Mouse (Mus musculus) stomach, postnatal 0 days (tissue): ENCODE data around the gene Klk1b16. TPM values are rescaled to one million over a fixed set of nuclear protein-coding genes. Genes with fewer than 3 reads are reported as not detected.
"Not testable (repeated sequence)": the region's sequence is repeated elsewhere in the genome, so short reads cannot be mapped to it uniquely, and the experiment has no call there.

Source experiments
- ATAC-seq: fragments of 200-750 bp; cut with Nextera tagmentation; 2 replicates; pipeline ENCODE4 v1.8.0; 2017; ENCODE audit not compliant: low FRiP score, low TSS enrichment
- DNase-seq: peaks from one replicate; pipeline ENCODE4 v3.0.0-alpha.2; 2016; ENCODE audit warnings: low spot score
- H3K27ac ChIP-seq: fragments of 300-500 bp; sonication (generic); replicated peaks from 2 replicates; pipeline ENCODE4 v1.5.1; 2014; ENCODE audit warnings: mild to moderate bottlenecking, control low read depth
- H3K27me3 ChIP-seq: fragments of 300-500 bp; sonication (generic); 2 replicates; pipeline ENCODE4 v1.6.1; 2014; ENCODE audit warnings: low read length; ENCODE audit not compliant: control insufficient read depth, insufficient read depth
- H3K36me3 ChIP-seq: fragments of 300-500 bp; sonication (generic); 2 replicates; pipeline ENCODE4 v1.6.1; 2014; ENCODE audit warnings: low read length, mixed read lengths; ENCODE audit not compliant: control insufficient read depth, insufficient read depth
- H3K4me1 ChIP-seq: fragments of 300-500 bp; sonication (generic); replicated peaks from 2 replicates; pipeline ENCODE4 v1.6.1; 2014; ENCODE audit warnings: antibody characterized with exemption; ENCODE audit not compliant: control insufficient read depth, insufficient read depth
- H3K4me2 ChIP-seq: fragments of 300-500 bp; sonication (generic); replicated peaks from 2 replicates; pipeline ENCODE4 v1.6.1; 2014; ENCODE audit warnings: low read depth, mild to moderate bottlenecking, control low read depth, moderate library complexity
- H3K4me3 ChIP-seq: fragments of 300-500 bp; sonication (generic); 2 replicates; pipeline ENCODE4 v1.5.1; 2014; ENCODE audit warnings: low read depth, low read length, control low read depth
- H3K9ac ChIP-seq: fragments of 300-500 bp; sonication (generic); 2 replicates; pipeline ENCODE4 v1.6.1; 2014; ENCODE audit warnings: mild to moderate bottlenecking, low read length, control low read depth, mixed read lengths
- H3K9me3 ChIP-seq: fragments of 300-500 bp; sonication (generic); 2 replicates; pipeline ENCODE4 v1.6.1; 2016; ENCODE audit warnings: low read length; ENCODE audit not compliant: control insufficient read depth
- CTCF ChIP-seq: IDR thresholded peaks from 2 replicates; pipeline ENCODE4 v1.5.1; 2016; ENCODE audit warnings: antibody characterized with exemption, low read depth, mild to moderate bottlenecking, moderate library complexity
- EP300 ChIP-seq: optimal IDR thresholded peaks from 2 replicates; pipeline ENCODE3; 2016; ENCODE audit warnings: antibody characterized with exemption
- WGBS: fragments of 180-500 bp; shearing (Covaris S2); extraction: QIAGEN DNeasy Blood & Tissue Kit; methylation state at CpG from one replicate; pipeline ENCODE4 v1.1.7; 2014; 5-methylcytosine and 5-hydroxymethylcytosine counted together
- polyA plus RNA-seq: library from polyadenylated mRNA; unstranded; fragments of >200 nt; fragmentation: Nextera tagmentation; extraction: Ambion mirVana; gene quantifications from 2 replicates; pipeline ENCODE4 v1.2.1, GENCODE M21; 2015

The Klk1b16 gene
- polyA plus RNA-seq: not detected in 2 replicates

DNA sequence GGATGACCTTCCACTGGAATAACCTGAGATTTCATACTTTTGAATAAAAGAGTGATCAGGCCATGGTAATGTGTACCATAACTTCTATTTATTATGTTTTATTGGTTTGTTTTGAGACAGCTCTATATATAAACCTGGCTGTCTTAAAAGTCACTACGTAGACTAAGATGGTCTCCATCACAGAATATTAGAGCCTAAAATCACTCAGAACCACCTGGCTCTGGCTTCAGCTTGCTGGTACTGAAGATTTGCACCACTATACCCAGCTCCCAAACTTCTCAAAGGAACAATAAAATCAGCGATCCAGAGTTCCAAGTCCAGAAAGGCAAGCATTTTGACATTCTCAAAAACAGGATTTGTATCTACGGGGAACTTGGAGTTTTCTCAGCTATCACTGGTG, at the start of gene Klk1b16:
Gene Klk1b16 (plus strand): TSS at position 301 of the 400 bp plus-strand sequence.
- no peak for ATAC-seq
- no peaks in the 10 kb centered on the region for H3K9me3 ChIP-seq
- no peaks in the 10 kb centered on the region for H3K36me3 ChIP-seq
- H3K9ac ChIP-seq: no peak within 1 kb of the TSS
- H3K4me1 ChIP-seq: no peaks in the 10 kb centered on the region
- H3K4me3 ChIP-seq: no peak within 1 kb of the TSS
- H3K27ac ChIP-seq: no peak within 1 kb of the TSS
- DNase-seq: no peak
- H3K27me3 ChIP-seq: no peaks in the 10 kb centered on the region
- H3K4me2 ChIP-seq: no peak within 1 kb of the TSS
- WGBS: 90% methylated on average over 3 of the region's 3 CpGs
- TF ChIP-seq CTCF: no peak
- TF ChIP-seq EP300: no peak

DNA sequence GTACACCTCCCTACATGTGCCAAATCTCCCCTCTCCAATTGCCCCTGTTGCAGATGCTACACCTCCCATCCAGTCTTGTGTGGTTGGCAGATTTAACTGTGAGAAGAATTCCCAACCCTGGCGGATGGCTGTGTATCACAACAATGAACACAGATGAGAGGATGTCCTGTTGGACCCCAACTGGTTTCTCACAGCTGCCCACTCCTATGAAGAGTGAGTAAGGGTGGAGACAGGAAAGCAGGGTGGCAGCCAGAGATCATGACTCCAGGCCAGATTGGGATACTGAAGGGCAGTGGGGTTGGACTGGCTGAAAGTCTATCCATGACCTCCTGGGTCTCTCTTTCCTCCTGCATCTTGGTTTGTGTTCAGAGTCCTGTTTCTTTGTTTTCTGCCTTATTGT, 40.5 kb upstream of the Klk1b16 start:
- Histone ChIP-seq H3K4me3 (no peak overlapping the region), H3K27ac (no peak overlapping the region), H3K9me3 (no peaks in the 10 kb centered on the region), H3K27me3 (no peaks in the 10 kb centered on the region), H3K4me2 (no peak overlapping the region), H3K4me1 (no peaks in the 10 kb centered on the region), H3K36me3 (no peaks in the 10 kb centered on the region), H3K9ac (no peak overlapping the region)
- TF ChIP-seq EP300: no peak
- no peak for TF ChIP-seq CTCF
- ATAC-seq: no peak
- no peak for DNase-seq
- 96% methylated on average over 1 of the region's 1 CpGs for WGBS

DNA sequence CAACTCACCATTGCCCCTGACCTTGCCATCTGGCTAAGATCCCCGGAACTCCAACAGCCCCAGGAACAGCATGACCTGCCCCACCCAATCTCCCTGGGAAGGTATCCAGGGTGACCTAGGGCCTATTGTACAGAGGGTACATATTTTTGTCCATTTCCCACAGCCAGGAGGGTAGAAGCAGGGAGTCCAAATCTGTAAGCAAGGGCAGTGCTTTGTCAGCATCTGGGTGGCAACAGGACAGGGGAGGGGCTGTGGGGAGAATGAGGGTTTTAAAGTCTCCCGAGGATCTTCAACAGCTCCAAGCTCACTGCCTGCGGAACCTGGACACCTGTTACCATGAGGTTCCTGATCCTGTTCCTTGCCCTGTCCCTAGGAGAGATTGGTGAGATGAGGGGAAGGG, 34.5 kb upstream of the Klk1b16 start, which contains the start of gene Klk1b21:
Gene Klk1b21 (plus strand): TSS at position 301 of the 400 bp plus-strand sequence.
- DNase-seq, H3K4me1 ChIP-seq, H3K27me3 ChIP-seq, H3K36me3 ChIP-seq, H3K27ac ChIP-seq, ATAC-seq, H3K4me3 ChIP-seq, H3K9me3 ChIP-seq, H3K4me2 ChIP-seq, H3K9ac ChIP-seq: not testable (repeated sequence)
- WGBS: 55% methylated on average over 3 of the region's 3 CpGs

DNA sequence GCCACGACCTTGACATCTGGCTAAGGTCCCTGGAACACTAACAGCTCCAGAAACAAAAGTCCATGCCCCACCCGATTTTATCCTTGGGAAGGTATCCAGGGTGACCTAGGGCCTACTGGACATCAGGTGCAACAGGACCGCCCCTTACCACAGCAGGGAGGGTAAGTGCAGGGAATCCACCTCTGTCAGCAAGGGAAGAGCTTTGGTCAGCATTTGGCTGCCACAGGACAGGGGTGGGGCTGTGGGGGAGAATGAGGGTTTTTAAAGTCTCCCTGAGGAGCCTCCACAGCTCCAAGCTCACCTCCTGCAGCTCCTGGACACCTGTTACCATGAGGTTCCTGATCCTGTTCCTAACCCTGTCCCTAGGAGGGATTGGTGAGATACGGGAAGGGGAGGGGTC, 24.2 kb upstream of the Klk1b16 start, which contains the start of gene Klk1b22:
Gene Klk1b22 (plus strand): TSS at position 301 of the 400 bp plus-strand sequence.
- no peaks in the 10 kb centered on the region for H3K9me3 ChIP-seq
- no peak for TF ChIP-seq EP300
- no peak for TF ChIP-seq CTCF

DNA sequence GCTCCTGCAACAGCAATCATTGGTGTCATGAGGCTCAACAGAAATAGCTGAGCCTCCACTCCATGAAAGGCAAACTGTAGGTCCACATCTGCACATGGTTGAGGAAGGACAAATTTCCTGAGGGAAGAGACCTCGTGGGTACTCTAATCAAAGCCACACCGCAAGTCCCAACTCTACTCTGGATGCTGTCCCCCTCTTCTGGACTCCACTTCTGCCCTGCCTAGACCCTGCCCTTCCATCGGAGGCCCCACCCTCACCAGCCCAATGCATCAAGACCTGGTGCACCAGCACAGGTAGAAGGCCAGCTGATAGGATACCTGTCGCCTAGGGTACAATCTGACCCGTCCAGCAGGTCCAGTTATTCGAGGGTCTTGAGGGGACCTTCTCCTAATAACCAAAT, 13.1 kb upstream of the Klk1b16 start:
- no peaks in the 10 kb centered on the region for H3K9me3 ChIP-seq
- DNase-seq (no peak), ATAC-seq (no peak)
- H3K4me1 ChIP-seq: no peaks in the 10 kb centered on the region
- H3K4me3 ChIP-seq: no peak overlapping the region
- no peaks in the 10 kb centered on the region for H3K36me3 ChIP-seq
- no peaks in the 10 kb centered on the region for H3K27me3 ChIP-seq
- 79% methylated on average over 6 of the region's 6 CpGs for WGBS
- H3K4me2 ChIP-seq: no peak overlapping the region
- no peak overlapping the region for H3K27ac ChIP-seq
- no peak for TF ChIP-seq CTCF
- no peak for TF ChIP-seq EP300
- H3K9ac ChIP-seq: no peak overlapping the region

More for the DNA sequence above, 24.2 kb upstream of the Klk1b16 start, which contains the start of gene Klk1b22:
- Histone ChIP-seq H3K4me3 (no peak within 1 kb of the TSS), H3K4me2 (no peak within 1 kb of the TSS), H3K27ac (no peak within 1 kb of the TSS), H3K4me1 (no peaks in the 10 kb centered on the region), H3K27me3 (no peaks in the 10 kb centered on the region), H3K9ac (no peak within 1 kb of the TSS), H3K36me3 (no peaks in the 10 kb centered on the region)
- ATAC-seq: no peak
- no peak for DNase-seq
- WGBS: 54% methylated on average over 4 of the region's 4 CpGs

DNA sequence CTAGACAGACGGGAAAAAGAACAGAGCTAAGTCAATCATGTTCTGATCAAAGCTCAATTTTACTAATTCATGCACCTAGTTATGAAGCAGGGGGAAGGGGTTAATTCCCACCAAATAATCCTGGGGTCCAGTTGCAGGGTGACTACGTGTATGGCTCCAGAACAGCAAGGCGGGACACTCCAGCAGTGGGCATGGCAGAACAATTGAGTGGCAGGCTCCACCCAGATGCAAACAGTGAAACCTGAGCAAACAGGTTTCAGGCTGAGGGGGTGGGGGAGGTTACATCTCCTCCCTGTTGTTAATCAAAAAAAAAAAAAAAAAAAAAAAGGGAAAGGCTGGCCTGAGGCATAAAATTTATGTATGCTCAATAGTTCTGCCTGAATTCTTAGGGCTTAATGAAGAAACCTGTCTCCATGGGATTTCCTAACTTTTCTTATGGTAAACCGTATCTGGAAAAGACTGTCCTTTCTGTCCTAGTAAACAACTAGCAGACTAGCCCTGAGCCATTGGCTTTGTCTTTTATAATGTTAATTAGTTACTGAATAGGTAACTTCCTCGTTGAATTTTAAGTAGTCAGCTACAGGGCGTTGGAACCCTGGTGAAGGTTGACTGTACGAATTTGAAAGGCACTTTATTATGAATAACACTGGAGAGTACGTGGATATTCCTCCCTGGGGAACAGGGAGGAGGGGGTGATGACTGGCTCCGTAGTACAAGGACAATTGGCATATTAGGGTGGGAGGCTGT, 42.9 kb downstream of the Klk1b16 start:
- H3K4me2 ChIP-seq: no peak overlapping the region
- no peaks in the 10 kb centered on the region for H3K27me3 ChIP-seq
- DNase-seq: peak; percentile 69
- TF ChIP-seq CTCF (no peak), EP300 (no peak)
- H3K27ac ChIP-seq: no peak overlapping the region
- no peaks in the 10 kb centered on the region for H3K9me3 ChIP-seq
- WGBS: 44% methylated on average over 9 of the region's 9 CpGs
- H3K4me1 ChIP-seq: no peaks in the 10 kb centered on the region
- ATAC-seq: peak; percentile 87
- H3K36me3 ChIP-seq: no peaks in the 10 kb centered on the region
- no peak overlapping the region for H3K9ac ChIP-seq
- H3K4me3 ChIP-seq: no peak overlapping the region

DNA sequence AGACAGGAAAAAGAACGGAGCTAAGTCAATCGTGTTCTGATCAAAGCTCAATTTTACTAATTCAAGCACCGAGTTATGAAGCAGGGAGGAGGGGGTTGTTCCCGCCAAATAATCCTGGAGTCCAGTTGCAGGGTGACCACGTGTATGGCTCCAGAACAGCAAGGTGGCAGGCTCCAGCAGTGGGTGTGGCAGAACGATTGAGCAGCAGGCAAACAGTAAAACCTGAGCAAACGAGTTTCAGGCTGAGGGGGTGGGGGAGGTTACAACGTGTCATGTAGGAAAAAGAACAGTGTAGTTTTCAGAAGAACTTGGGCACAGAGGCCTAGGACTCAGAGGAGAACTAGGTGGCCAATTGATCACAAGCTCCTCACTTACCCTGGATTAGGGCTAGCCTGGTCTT, 49.9 kb downstream of the Klk1b16 start:
- ATAC-seq (peak; percentile 84; the same call in 1 of the 2 replicates), DNase-seq (peak; percentile 76)
- not testable (repeated sequence) for H3K27ac ChIP-seq, H3K9ac ChIP-seq, H3K4me2 ChIP-seq, H3K36me3 ChIP-seq, H3K9me3 ChIP-seq, H3K27me3 ChIP-seq, H3K4me3 ChIP-seq, H3K4me1 ChIP-seq
- 48% methylated on average over 8 of the region's 8 CpGs for WGBS

DNA sequence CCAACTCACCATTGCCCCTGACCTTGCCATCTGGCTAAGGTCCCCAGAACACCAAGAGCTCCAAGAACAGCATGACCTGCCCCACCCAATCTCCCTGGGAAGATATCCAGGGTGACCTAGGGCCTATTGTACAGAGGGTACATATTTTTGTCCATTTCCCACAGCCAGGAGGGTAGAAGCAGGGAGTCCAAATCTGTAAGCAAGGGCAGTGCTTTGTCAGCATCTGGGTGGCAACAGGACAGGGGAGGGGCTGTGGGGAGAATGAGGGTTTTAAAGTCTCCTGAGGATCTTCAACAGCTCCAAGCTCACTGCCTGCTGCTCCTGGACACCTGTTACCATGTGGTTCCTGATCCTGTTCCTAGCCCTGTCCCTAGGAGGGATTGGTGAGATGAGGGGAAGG, 51.4 kb downstream of the Klk1b16 start, which contains the start of gene Klk1b24:
Gene Klk1b24 (plus strand): TSS at position 301 of the 400 bp plus-strand sequence.
- not testable (repeated sequence) for H3K27me3 ChIP-seq, H3K4me1 ChIP-seq, H3K9ac ChIP-seq, H3K4me2 ChIP-seq, DNase-seq, ATAC-seq, H3K4me3 ChIP-seq, H3K27ac ChIP-seq, H3K36me3 ChIP-seq, H3K9me3 ChIP-seq
